Mouse (Mus musculus): ENCODE measurements around the gene Relb. TPM values are rescaled to one million over a fixed set of nuclear protein-coding genes. Genes with fewer than 3 reads are reported as not detected.

The Relb gene
- polyA plus RNA-seq, 1 experiment from 2014 or later: 5.9 TPM

DNA sequence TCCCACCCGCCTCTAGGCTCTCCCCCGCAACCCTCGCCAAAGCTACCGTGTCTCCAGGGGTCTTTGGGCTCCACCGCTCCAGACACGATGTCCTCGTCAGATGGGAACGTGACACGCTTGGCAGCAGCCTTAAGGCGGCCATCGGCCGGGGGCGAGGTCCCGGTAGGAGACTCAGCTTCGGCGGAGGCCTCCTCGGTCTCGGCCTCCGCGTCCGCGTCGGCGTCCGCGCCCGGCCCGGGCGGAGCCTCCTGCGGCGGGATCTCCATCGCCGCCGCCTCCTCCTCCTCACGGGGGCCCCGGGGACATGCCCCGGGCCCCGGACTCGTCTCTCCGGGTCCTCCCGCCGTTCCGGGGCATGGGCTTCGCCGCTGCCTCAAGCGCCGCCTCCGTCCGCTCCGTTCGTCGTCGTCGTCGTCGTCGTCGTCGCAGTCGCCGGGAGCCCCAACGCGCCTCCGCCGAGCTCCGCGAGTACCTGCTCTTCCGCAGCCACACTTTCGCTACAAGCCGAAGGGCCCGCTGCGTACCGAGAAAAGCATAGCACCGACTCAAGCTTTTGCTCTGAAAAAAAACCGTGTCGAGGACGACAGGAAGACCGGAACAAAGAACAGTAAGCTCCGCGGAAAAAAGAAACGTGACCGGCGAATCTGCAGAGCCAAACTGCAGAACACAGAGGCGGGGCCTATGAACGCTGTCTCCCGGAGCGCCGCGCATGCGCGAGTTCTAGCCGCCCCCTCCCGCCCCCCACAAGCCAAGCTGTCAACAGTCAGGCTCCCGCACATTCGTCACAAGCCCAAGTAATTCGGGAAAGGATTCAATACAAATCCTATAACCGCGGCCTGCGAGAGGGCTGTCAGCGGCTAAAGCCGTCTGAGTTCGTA lies 67.2 kb downstream of the Relb start:
- ATAC-seq (ENCODE audit: low FRiP score): peak; percentile 87
- peaks cover 43% of the 10 kb centered on the region for H3K4me1 ChIP-seq
- H3K9me3 ChIP-seq (replicated peaks): no peaks in the 10 kb centered on the region; the same call in 1 of the 2 replicates
- peak overlapping the region; percentile 99 for H3K4me2 ChIP-seq (replicated peaks)
- peak overlapping the region; percentile 96 for H3K9ac ChIP-seq
- peaks cover 25% of the 10 kb centered on the region for H3K36me3 ChIP-seq
- H3K27me3 ChIP-seq: no peaks in the 10 kb centered on the region
- H3K4me3 ChIP-seq: peak overlapping the region; percentile 98
- WGBS: under 1% methylated on average over 102 of the region's 102 CpGs
- H3K27ac ChIP-seq: peak overlapping the region; percentile 95

DNA sequence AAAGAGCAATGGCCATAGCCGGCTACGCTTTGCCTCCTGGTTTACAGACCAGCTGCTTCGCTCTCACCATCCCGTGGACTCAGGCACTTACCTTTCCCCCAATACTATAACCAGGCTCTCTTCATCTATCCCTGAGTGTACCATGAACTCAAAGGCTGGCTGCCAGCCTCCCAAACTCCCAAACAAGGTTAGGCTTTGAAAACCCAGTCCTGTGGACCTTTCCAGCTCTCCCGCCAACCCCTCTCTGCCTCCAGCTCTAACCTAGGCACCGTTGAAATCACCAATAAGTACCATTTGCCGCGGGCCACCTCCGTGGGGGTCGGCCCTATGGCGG lies 67.8 kb downstream of the Relb start:
- ATAC-seq (ENCODE audit: low FRiP score): no peak; the same call in 1 of the 2 replicates
- WGBS: under 1% methylated on average over 11 of the region's 11 CpGs

DNA sequence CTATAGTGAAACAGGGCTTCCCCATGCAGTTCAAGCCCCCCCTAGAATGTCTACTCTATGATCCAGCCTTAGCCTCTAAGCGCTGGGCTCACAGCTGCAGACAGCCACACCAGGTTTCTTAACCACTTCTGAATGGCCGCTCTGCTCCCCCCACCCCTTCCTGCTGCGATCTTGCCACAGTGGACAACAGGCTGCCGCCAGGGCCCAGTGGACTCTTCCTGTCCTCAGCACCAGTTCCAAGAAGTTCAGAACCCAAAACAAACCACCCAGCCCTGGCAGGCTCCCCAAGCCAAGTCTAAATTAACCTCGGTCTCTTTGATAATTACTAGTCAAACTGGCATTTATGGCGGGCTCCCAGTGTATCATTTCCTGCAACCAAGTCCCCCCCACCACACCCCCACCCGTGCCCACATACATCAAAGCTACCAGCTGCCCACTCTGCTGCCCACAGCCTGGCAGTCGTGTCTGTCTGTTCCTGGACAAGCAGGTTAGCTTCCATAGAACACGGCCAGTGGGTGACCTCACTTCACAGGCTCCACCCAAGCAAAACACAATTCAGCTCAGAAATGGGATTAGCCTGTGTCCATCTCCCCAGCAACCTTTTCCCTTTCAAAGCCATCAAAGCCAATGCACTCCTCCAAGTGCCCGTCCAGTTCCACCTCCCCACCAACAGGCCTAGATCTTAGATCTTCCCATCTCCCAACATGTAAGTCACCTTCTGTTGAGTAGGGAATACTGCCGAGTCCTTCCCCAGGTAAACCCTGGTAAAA lies 68.6 kb downstream of the Relb start:
- H3K4me2 ChIP-seq (replicated peaks): peak overlapping the region; percentile 99
- peak overlapping the region; percentile 96 for H3K9ac ChIP-seq
- ATAC-seq (ENCODE audit: low FRiP score): no peak
- WGBS: 29% methylated on average over 11 of the region's 11 CpGs
- peaks cover 43% of the 10 kb centered on the region for H3K4me1 ChIP-seq
- peaks cover 25% of the 10 kb centered on the region for H3K36me3 ChIP-seq
- H3K4me3 ChIP-seq: peak overlapping the region; percentile 98
- no peak overlapping the region for H3K27ac ChIP-seq
- no peaks in the 10 kb centered on the region; the same call in 1 of the 2 replicates for H3K9me3 ChIP-seq (replicated peaks)
- H3K27me3 ChIP-seq: no peaks in the 10 kb centered on the region

More for the DNA sequence above, 67.8 kb downstream of the Relb start:
- Histone ChIP-seq H3K27ac (peak overlapping the region; percentile 95), H3K27me3 (no peaks in the 10 kb centered on the region), H3K9me3 (replicated peaks) (no peaks in the 10 kb centered on the region; the same call in 1 of the 2 replicates), H3K36me3 (peaks cover 27% of the 10 kb centered on the region), H3K4me3 (peak overlapping the region; percentile 98), H3K4me2 (replicated peaks) (peak overlapping the region; percentile 99), H3K4me1 (peaks cover 43% of the 10 kb centered on the region), H3K9ac (peak overlapping the region; percentile 96)

DNA sequence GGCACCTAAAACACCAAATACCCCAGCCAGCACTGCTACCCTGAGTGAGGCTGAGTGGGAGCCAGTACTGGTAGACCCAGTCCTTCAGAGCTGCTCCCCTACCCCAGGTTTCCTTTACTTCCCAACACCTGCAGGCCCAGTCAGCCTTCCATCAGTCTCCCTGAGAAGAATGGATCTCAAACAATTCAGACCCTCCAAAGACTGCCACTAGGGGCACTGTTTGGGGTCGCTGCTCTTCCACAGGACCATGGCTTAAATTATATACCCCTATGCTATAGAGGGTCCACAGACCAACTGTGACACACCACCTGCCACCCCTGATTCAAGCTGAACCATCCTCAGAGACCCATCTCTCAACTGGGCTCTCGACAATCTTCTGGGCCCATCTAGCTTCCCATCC lies 70.3 kb downstream of the Relb start:
- no peak for ATAC-seq (ENCODE audit: low FRiP score)
- H3K4me1 ChIP-seq: peaks cover 43% of the 10 kb centered on the region
- 62% methylated on average over 2 of the region's 2 CpGs for WGBS
- no peaks in the 10 kb centered on the region for H3K9me3 ChIP-seq (replicated peaks)
- H3K27me3 ChIP-seq: no peaks in the 10 kb centered on the region
- peak overlapping the region; percentile 1; the same call in 1 of the 2 replicates for H3K4me2 ChIP-seq (replicated peaks)
- H3K36me3 ChIP-seq: peaks cover 13% of the 10 kb centered on the region
- peak overlapping the region; percentile 29; the same call in 1 of the 2 replicates for H3K9ac ChIP-seq
- H3K4me3 ChIP-seq: 0 out of 2 replicates have a peak overlapping the region, but pooled peaks have one; percentile 0
- no peak overlapping the region for H3K27ac ChIP-seq

DNA sequence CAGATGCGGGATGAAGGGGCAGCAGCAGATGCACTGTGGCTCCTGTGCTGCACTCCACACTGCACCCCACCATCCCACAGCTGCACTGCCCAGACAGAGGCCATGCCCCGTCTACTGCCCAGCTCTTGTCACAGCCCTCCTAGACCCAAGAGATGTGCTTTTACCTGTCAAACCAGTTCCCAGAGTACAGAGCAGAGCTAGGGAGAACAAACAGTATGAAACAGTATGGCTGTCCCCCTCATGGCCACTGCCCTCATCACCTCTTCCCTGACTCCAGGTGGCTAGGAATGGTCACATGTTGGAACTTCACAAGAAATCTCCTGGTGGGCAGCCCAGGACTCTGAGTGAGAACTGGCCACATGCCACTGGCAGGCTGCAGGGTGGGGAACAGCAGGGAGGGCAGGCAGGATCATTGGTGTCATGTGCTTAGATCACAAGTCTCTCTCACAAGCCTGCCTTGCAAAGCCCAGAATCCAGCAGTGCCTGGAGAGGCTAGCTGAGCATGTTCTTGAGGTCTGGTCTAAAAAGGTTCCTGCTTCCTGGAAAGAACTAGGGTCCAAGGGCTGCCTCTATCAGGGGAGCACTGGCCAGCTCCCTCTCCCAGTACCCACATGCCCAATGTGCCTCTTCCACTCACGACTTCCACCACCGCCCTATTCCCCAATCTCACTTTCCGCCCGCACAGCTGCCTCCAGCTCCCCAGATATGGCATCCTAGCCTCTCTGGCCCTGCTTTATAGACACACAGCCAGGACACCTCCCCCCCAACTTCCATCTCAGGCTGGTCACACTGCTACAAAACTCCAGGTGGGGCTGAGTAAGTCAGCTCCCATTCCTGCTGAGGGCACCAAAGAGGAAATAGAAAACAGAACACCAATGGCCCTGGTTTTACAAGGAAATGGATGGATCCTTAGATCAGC lies 71.0 kb downstream of the Relb start:
- H3K9ac ChIP-seq: peak overlapping the region; percentile 29; the same call in 1 of the 2 replicates
- no peaks in the 10 kb centered on the region for H3K27me3 ChIP-seq
- H3K36me3 ChIP-seq: peaks cover 20% of the 10 kb centered on the region
- WGBS: 94% methylated on average over 6 of the region's 6 CpGs
- H3K4me3 ChIP-seq: 0 out of 2 replicates have a peak overlapping the region, but pooled peaks have one; percentile 0
- H3K4me1 ChIP-seq: peaks cover 39% of the 10 kb centered on the region
- no peak overlapping the region for H3K4me2 ChIP-seq (replicated peaks)
- ATAC-seq (ENCODE audit: low FRiP score): no peak
- H3K9me3 ChIP-seq (replicated peaks): no peaks in the 10 kb centered on the region
- no peak overlapping the region for H3K27ac ChIP-seq

DNA sequence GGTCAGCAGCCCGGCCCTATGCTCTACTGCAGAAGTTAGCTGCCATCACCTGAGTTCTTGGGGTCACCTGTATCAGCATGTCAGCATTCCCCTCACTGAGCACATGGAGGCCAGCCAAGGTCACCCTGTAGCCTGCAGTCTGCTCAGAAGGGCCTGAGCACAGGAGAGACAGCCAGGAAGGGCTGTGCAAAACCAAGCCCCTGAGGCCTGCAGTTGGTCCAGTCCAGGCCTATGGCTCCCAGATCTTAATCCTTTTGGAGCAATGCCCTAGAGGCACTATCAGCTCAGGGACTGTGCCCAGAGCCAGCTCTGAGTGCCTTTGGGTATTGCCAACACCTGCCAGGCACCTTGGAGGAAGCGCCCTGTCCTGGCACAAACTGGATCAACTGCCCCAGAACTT lies 72.2 kb downstream of the Relb start:
- Histone ChIP-seq H3K27ac (no peak overlapping the region), H3K9ac (no peak overlapping the region), H3K36me3 (peaks cover 24% of the 10 kb centered on the region), H3K27me3 (no peaks in the 10 kb centered on the region), H3K4me1 (peaks cover 44% of the 10 kb centered on the region), H3K9me3 (replicated peaks) (no peaks in the 10 kb centered on the region), H3K4me2 (replicated peaks) (no peak overlapping the region), H3K4me3 (no peak overlapping the region)
- ATAC-seq (ENCODE audit: low FRiP score): no peak
- WGBS: 89% methylated on average over 2 of the region's 2 CpGs

Other genes with a start within 250 kb of the Relb start
- 21.3 and 24.6 TPM in 2 replicates for gene Ercc2, start 247.4 kb downstream of the Relb start, polyA plus RNA-seq (2016; fragmentation: Nextera tagmentation; extraction: Ambion mirVana)
- 3.2 and 4.1 TPM in 2 replicates for gene Klc3, start 225.3 kb downstream of the Relb start, polyA plus RNA-seq (2016; fragmentation: Nextera tagmentation; extraction: Ambion mirVana)
- 0.23 and 0.34 TPM in 2 replicates for gene Ckm, start 224.7 kb downstream of the Relb start, polyA plus RNA-seq (2016; fragmentation: Nextera tagmentation; extraction: Ambion mirVana)
- gene Mark4, start 170.6 kb downstream of the Relb start, polyA plus RNA-seq (2016; fragmentation: Nextera tagmentation; extraction: Ambion mirVana): 20.0 and 21.6 TPM in 2 replicates
- 1.0 and 1.5 TPM in 2 replicates for gene Exoc3l2, start 166.1 kb downstream of the Relb start, polyA plus RNA-seq (2016; fragmentation: Nextera tagmentation; extraction: Ambion mirVana)
- 4.6 and 4.8 TPM in 2 replicates for gene Bloc1s3, start 121.1 kb downstream of the Relb start, polyA plus RNA-seq (2016; fragmentation: Nextera tagmentation; extraction: Ambion mirVana)
- gene Trappc6a, start 121.0 kb downstream of the Relb start, polyA plus RNA-seq (2016; fragmentation: Nextera tagmentation; extraction: Ambion mirVana): 41.7 and 48.1 TPM in 2 replicates
- gene Nkpd1, start 111.6 kb downstream of the Relb start, polyA plus RNA-seq (2016; fragmentation: Nextera tagmentation; extraction: Ambion mirVana): 0.23 TPM in 1 of 2 replicates, not detected in the other
- gene Ppp1r37, start 66.4 kb downstream of the Relb start, polyA plus RNA-seq (2016; fragmentation: Nextera tagmentation; extraction: Ambion mirVana): 41.7 and 43.8 TPM in 2 replicates
- 0.30 TPM in 1 of 2 replicates, not detected in the other for gene Zfp296, start 52.2 kb downstream of the Relb start, polyA plus RNA-seq (2016; fragmentation: Nextera tagmentation; extraction: Ambion mirVana)
- gene Gemin7, start 51.8 kb downstream of the Relb start, polyA plus RNA-seq (2016; fragmentation: Nextera tagmentation; extraction: Ambion mirVana): 121 and 145 TPM in 2 replicates
- 70.1 and 73.6 TPM in 2 replicates for gene Clasrp, start 25.0 kb downstream of the Relb start, polyA plus RNA-seq (2016; fragmentation: Nextera tagmentation; extraction: Ambion mirVana)
- gene Clptm1, start 35.6 kb upstream of the Relb start, polyA plus RNA-seq (2016; fragmentation: Nextera tagmentation; extraction: Ambion mirVana): 112 and 115 TPM in 2 replicates
- 0.46 TPM in 1 of 2 replicates, not detected in the other for gene Apoc2, start 48.5 kb upstream of the Relb start, polyA plus RNA-seq (2016; fragmentation: Nextera tagmentation; extraction: Ambion mirVana)
- gene Gm44805, start 52.0 kb upstream of the Relb start, polyA plus RNA-seq (2016; fragmentation: Nextera tagmentation; extraction: Ambion mirVana): not detected in 2 replicates
- 0.10 TPM in 1 of 2 replicates, not detected in the other for gene Apoc4, start 52.0 kb upstream of the Relb start, polyA plus RNA-seq (2016; fragmentation: Nextera tagmentation; extraction: Ambion mirVana)
- 3.8 and 4.7 TPM in 2 replicates for gene Apoc1, start 63.2 kb upstream of the Relb start, polyA plus RNA-seq (2016; fragmentation: Nextera tagmentation; extraction: Ambion mirVana)
- gene Apoe, start 69.8 kb upstream of the Relb start, polyA plus RNA-seq (2016; fragmentation: Nextera tagmentation; extraction: Ambion mirVana): 228 and 246 TPM in 2 replicates
- 136 and 138 TPM in 2 replicates for gene Tomm40, start 86.0 kb upstream of the Relb start, polyA plus RNA-seq (2016; fragmentation: Nextera tagmentation; extraction: Ambion mirVana)
- 60.8 and 67.1 TPM in 2 replicates for gene Nectin2, start 121.0 kb upstream of the Relb start, polyA plus RNA-seq (2016; fragmentation: Nextera tagmentation; extraction: Ambion mirVana)
- 21.0 and 25.1 TPM in 2 replicates for gene Bcam, start 141.6 kb upstream of the Relb start, polyA plus RNA-seq (2016; fragmentation: Nextera tagmentation; extraction: Ambion mirVana)
- gene Cblc, start 167.4 kb upstream of the Relb start, polyA plus RNA-seq (2016; fragmentation: Nextera tagmentation; extraction: Ambion mirVana): 1.0 and 1.3 TPM in 2 replicates
- gene Bcl3, start 193.3 kb upstream of the Relb start, polyA plus RNA-seq (2016; fragmentation: Nextera tagmentation; extraction: Ambion mirVana): 1.1 and 2.1 TPM in 2 replicates
- 1.1 and 1.7 TPM in 2 replicates for gene Gm19345, start 222.6 kb upstream of the Relb start, polyA plus RNA-seq (2016; fragmentation: Nextera tagmentation; extraction: Ambion mirVana)
- gene Ceacam16, start 231.9 kb upstream of the Relb start, polyA plus RNA-seq (2016; fragmentation: Nextera tagmentation; extraction: Ambion mirVana): not detected in 2 replicates